Mouse (Mus musculus): ENCODE measurements around the gene D130052B06Rik.

- no peak for TF ChIP-seq CTCF (IDR thresholded peaks at IDR 0.05; ENCODE audit: extremely low read depth, insufficient read depth, insufficient read length, insufficient replicate concordance)
- no peak for TF ChIP-seq POLR2A (IDR thresholded peaks at IDR 0.05; ENCODE audit: low read depth, low read length)
Observed at GRCm38 (mm10) chr11:33603174-33603573, 4.1 kb downstream of the D130052B06Rik start.

All from spleen, adult 2 months (tissue).